Mouse (Mus musculus) heart, embryonic 11.5 days (tissue): Measurements from ENCODE around the gene Gm9817. TPM values are rescaled to one million over a fixed set of nuclear protein-coding genes. Genes with fewer than 3 reads are reported as not detected.

Experiments
- ATAC-seq: fragments of 200-750 bp; cut with Nextera tagmentation; replicated peaks from 2 replicates; pipeline ENCODE4 v1.8.0; 2017; ENCODE audit warnings: moderate library complexity; ENCODE audit not compliant: insufficient number of reproducible peaks, low FRiP score, low TSS enrichment
- H3K27ac ChIP-seq: fragments of 300-500 bp; sonication (generic); 2 replicates; pipeline ENCODE4 v1.5.1; 2014; ENCODE audit warnings: mild to moderate bottlenecking, low read depth, low read length
- H3K27me3 ChIP-seq: fragments of 300-500 bp; sonication (generic); 2 replicates; pipeline ENCODE4 v1.6.1; 2014; ENCODE audit warnings: mild to moderate bottlenecking, low read length, mixed read lengths; ENCODE audit not compliant: control insufficient read depth, insufficient read depth
- H3K36me3 ChIP-seq: fragments of 300-500 bp; sonication (generic); 2 replicates; pipeline ENCODE4 v1.6.1; 2014; ENCODE audit warnings: mild to moderate bottlenecking, low read length, moderate library complexity, mixed read lengths; ENCODE audit not compliant: control insufficient read depth, insufficient read depth
- H3K4me1 ChIP-seq: fragments of 300-500 bp; sonication (generic); 2 replicates; pipeline ENCODE4 v1.6.1; 2014; ENCODE audit warnings: low read length; ENCODE audit not compliant: control insufficient read depth, insufficient read depth
- H3K4me2 ChIP-seq: fragments of 300-500 bp; sonication (generic); 2 replicates; pipeline ENCODE4 v1.6.1; 2014; ENCODE audit warnings: mild to moderate bottlenecking, moderate library complexity
- H3K4me3 ChIP-seq: fragments of 300-500 bp; sonication (generic); 2 replicates; pipeline ENCODE4 v1.5.1; 2014; ENCODE audit warnings: low read depth, low read length
- H3K9ac ChIP-seq: fragments of 300-500 bp; sonication (generic); 2 replicates; pipeline ENCODE4 v1.6.1; 2014; ENCODE audit warnings: mild to moderate bottlenecking, low read depth, low read length, moderate library complexity
- H3K9me3 ChIP-seq: fragments of 300-500 bp; sonication (generic); replicated peaks from 2 replicates; pipeline ENCODE4 v1.6.1; 2016; ENCODE audit warnings: low read length; ENCODE audit not compliant: control insufficient read depth
- WGBS: fragments of 180-500 bp; shearing (Covaris S2); extraction: QIAGEN DNeasy Blood & Tissue Kit; methylation state at CpG from one replicate; pipeline ENCODE4 v1.1.7; 2014; ENCODE audit not compliant: insufficient replicate concordance; 5-methylcytosine and 5-hydroxymethylcytosine counted together
- polyA plus RNA-seq: library from polyadenylated mRNA; unstranded; fragments of >200 nt; fragmentation: Nextera tagmentation; extraction: Ambion mirVana; gene quantifications from 2 replicates; pipeline ENCODE4 v1.2.1, GENCODE M21; 2014

Gm9817 gene
- polyA plus RNA-seq, 1 experiment from 2014 or later: not detected

- no peak overlapping the region for H3K27ac ChIP-seq
- ATAC-seq: no peak
- WGBS: 56% methylated on average over 4 of the region's 4 CpGs
- no peaks in the 10 kb centered on the region for H3K9me3 ChIP-seq
- H3K9ac ChIP-seq: no peak overlapping the region
- H3K4me1 ChIP-seq: no peaks in the 10 kb centered on the region
- H3K4me2 ChIP-seq: no peak overlapping the region
- H3K27me3 ChIP-seq: no peaks in the 10 kb centered on the region
- no peak overlapping the region for H3K4me3 ChIP-seq
- no peaks in the 10 kb centered on the region for H3K36me3 ChIP-seq
These were observed 38.3 kb upstream of the Gm9817 start for GRCm38 (mm10) chr13:45040195-45040594.

- no peaks in the 10 kb centered on the region for H3K27me3 ChIP-seq
- H3K4me1 ChIP-seq: no peaks in the 10 kb centered on the region
- no peak for ATAC-seq
- no peak overlapping the region for H3K27ac ChIP-seq
- H3K9me3 ChIP-seq: no peaks in the 10 kb centered on the region
- no peaks in the 10 kb centered on the region for H3K36me3 ChIP-seq
- no peak overlapping the region for H3K4me3 ChIP-seq
- 78% methylated on average over 7 of the region's 7 CpGs for WGBS
- H3K4me2 ChIP-seq: no peak overlapping the region
- no peak overlapping the region for H3K9ac ChIP-seq
These were observed 37.8 kb upstream of the Gm9817 start for GRCm38 (mm10) chr13:45040741-45041140.

- Histone ChIP-seq H3K4me3 (no peak overlapping the region), H3K4me1 (no peaks in the 10 kb centered on the region), H3K27ac (no peak overlapping the region), H3K36me3 (no peaks in the 10 kb centered on the region), H3K9ac (no peak overlapping the region), H3K27me3 (no peaks in the 10 kb centered on the region), H3K4me2 (no peak overlapping the region), H3K9me3 (no peaks in the 10 kb centered on the region)
- no peak for ATAC-seq
- WGBS: 61% methylated on average over 3 of the region's 3 CpGs
These were observed 35.0 kb upstream of the Gm9817 start for GRCm38 (mm10) chr13:45043466-45043865.

- H3K4me1 ChIP-seq: no peaks in the 10 kb centered on the region
- H3K4me2 ChIP-seq: no peak overlapping the region
- no peak overlapping the region for H3K9ac ChIP-seq
- H3K9me3 ChIP-seq: no peaks in the 10 kb centered on the region
- H3K4me3 ChIP-seq: no peak overlapping the region
- WGBS: 76% methylated on average over 7 of the region's 7 CpGs
- no peak for ATAC-seq
- H3K27me3 ChIP-seq: no peaks in the 10 kb centered on the region
- H3K36me3 ChIP-seq: no peaks in the 10 kb centered on the region
- H3K27ac ChIP-seq: no peak overlapping the region
These were observed 29.1 kb upstream of the Gm9817 start for GRCm38 (mm10) chr13:45049261-45050020.

GRCm38 (mm10) chr13:45052805-45053204 lies 25.7 kb upstream of the Gm9817 start:
- Histone ChIP-seq H3K9me3 (no peaks in the 10 kb centered on the region), H3K4me3 (no peak overlapping the region), H3K4me1 (no peaks in the 10 kb centered on the region), H3K36me3 (no peaks in the 10 kb centered on the region), H3K27me3 (no peaks in the 10 kb centered on the region), H3K9ac (no peak overlapping the region), H3K4me2 (no peak overlapping the region), H3K27ac (no peak overlapping the region)
- 31% methylated on average over 7 of the region's 7 CpGs for WGBS
- ATAC-seq: no peak

GRCm38 (mm10) chr13:45053843-45054242 lies 24.6 kb upstream of the Gm9817 start:
- no peak for ATAC-seq

GRCm38 (mm10) chr13:45059206-45059605 lies 19.3 kb upstream of the Gm9817 start:
- 80% methylated on average over 17 of the region's 17 CpGs for WGBS
- H3K36me3 ChIP-seq: no peaks in the 10 kb centered on the region
- no peak overlapping the region for H3K9ac ChIP-seq
- H3K4me2 ChIP-seq: no peak overlapping the region
- no peak overlapping the region for H3K4me3 ChIP-seq
- peaks cover 9% of the 10 kb centered on the region for H3K4me1 ChIP-seq
- no peaks in the 10 kb centered on the region for H3K27me3 ChIP-seq
- no peak for ATAC-seq
- no peak overlapping the region for H3K27ac ChIP-seq
- H3K9me3 ChIP-seq: no peaks in the 10 kb centered on the region

More at GRCm38 (mm10) chr13:45053843-45054242, 24.6 kb upstream of the Gm9817 start:
- no peak overlapping the region for H3K9ac ChIP-seq
- no peaks in the 10 kb centered on the region for H3K27me3 ChIP-seq
- no peak overlapping the region for H3K4me2 ChIP-seq
- H3K4me1 ChIP-seq: no peaks in the 10 kb centered on the region
- no peaks in the 10 kb centered on the region for H3K36me3 ChIP-seq
- H3K4me3 ChIP-seq: no peak overlapping the region
- 92% methylated on average over 3 of the region's 3 CpGs for WGBS
- H3K9me3 ChIP-seq: no peaks in the 10 kb centered on the region
- H3K27ac ChIP-seq: no peak overlapping the region

GRCm38 (mm10) chr13:45063146-45063545 lies 15.3 kb upstream of the Gm9817 start:
- H3K27ac ChIP-seq: 0 out of 2 replicates have a peak overlapping the region, but pooled peaks have one; percentile 6
- no peak overlapping the region for H3K4me2 ChIP-seq
- H3K4me1 ChIP-seq: peaks cover 9% of the 10 kb centered on the region
- 37% methylated on average over 5 of the region's 5 CpGs for WGBS
- ATAC-seq: no peak
- H3K4me3 ChIP-seq: no peak overlapping the region
- H3K27me3 ChIP-seq: no peaks in the 10 kb centered on the region
- no peaks in the 10 kb centered on the region for H3K9me3 ChIP-seq
- H3K9ac ChIP-seq: no peak overlapping the region
- no peaks in the 10 kb centered on the region for H3K36me3 ChIP-seq

GRCm38 (mm10) chr13:45064951-45065350 lies 13.5 kb upstream of the Gm9817 start:
- ATAC-seq: no peak
- WGBS: 83% methylated on average over 4 of the region's 4 CpGs
- no peak overlapping the region for H3K27ac ChIP-seq

More at GRCm38 (mm10) chr13:45064951-45065350, 13.5 kb upstream of the Gm9817 start:
- Histone ChIP-seq H3K4me3 (no peak overlapping the region), H3K4me2 (no peak overlapping the region), H3K27me3 (no peaks in the 10 kb centered on the region), H3K4me1 (peaks cover 9% of the 10 kb centered on the region), H3K36me3 (no peaks in the 10 kb centered on the region), H3K9me3 (no peaks in the 10 kb centered on the region), H3K9ac (no peak overlapping the region)
